Mouse (Mus musculus) frontal cortex, postnatal 14 days (tissue): ENCODE measurements around the gene Slc2a4.

Experiments
- DNase-seq, 2 experiments: peaks; one replicate each; pipeline ENCODE4 v3.0.0; 2022; ENCODE audit warnings: low spot score in 2 of 2

Slc2a4 gene

GRCm38 (mm10) chr11:69948066-69948762, at the start of gene Slc2a4:
TSS of gene Slc2a4 (minus strand) at chr11:69948188.
- DNase-seq = peak; percentile 56 to 63

GRCm38 (mm10) chr11:69997070-69997509, 49.1 kb upstream of the Slc2a4 start:
- peak in 1 of 2 experiments; percentile 59 for DNase-seq

GRCm38 (mm10) chr11:69996161-69997061, 48.4 kb upstream of the Slc2a4 start:
- no peak for DNase-seq

GRCm38 (mm10) chr11:69995391-69995960, 47.5 kb upstream of the Slc2a4 start, which contains the start of gene Phf23:
TSS of gene Phf23 (plus strand) at chr11:69995777.
- peak; percentile 94 to 98 for DNase-seq

GRCm38 (mm10) chr11:69994401-69995090, 46.6 kb upstream of the Slc2a4 start:
- DNase-seq = no peak

- DNase-seq = no peak
Observed at GRCm38 (mm10) chr11:69992932-69993331, 44.9 kb upstream of the Slc2a4 start.

- no peak for DNase-seq
Observed at GRCm38 (mm10) chr11:69992396-69992795, 44.4 kb upstream of the Slc2a4 start.

GRCm38 (mm10) chr11:69991711-69992110, 43.7 kb upstream of the Slc2a4 start:
- no peak for DNase-seq

GRCm38 (mm10) chr11:69990850-69991691, 43.1 kb upstream of the Slc2a4 start, which contains the start of gene Gabarap:
TSS of gene Gabarap (plus strand) at chr11:69991143.
- peak; percentile 93 to 94 for DNase-seq

- no peak for DNase-seq
Observed at GRCm38 (mm10) chr11:69989949-69990348, 42.0 kb upstream of the Slc2a4 start.

GRCm38 (mm10) chr11:69984431-69984830, 36.4 kb upstream of the Slc2a4 start:
- no peak for DNase-seq

- no peak for DNase-seq
Observed at GRCm38 (mm10) chr11:69983377-69983776, 35.4 kb upstream of the Slc2a4 start.

- no peak for DNase-seq
Observed at GRCm38 (mm10) chr11:69982877-69983276, 34.9 kb upstream of the Slc2a4 start.

GRCm38 (mm10) chr11:69982225-69982624, 34.2 kb upstream of the Slc2a4 start, which contains the start of gene Elp5:
TSS of gene Elp5 (minus strand) at chr11:69982517.
- DNase-seq = no peak

- no peak for DNase-seq
Observed at GRCm38 (mm10) chr11:69981141-69981762, 33.3 kb upstream of the Slc2a4 start, which contains the start of gene Ctdnep1. TSS of gene Ctdnep1 (plus strand) at chr11:69981156.

GRCm38 (mm10) chr11:69980196-69981140, 32.5 kb upstream of the Slc2a4 start:
- peak; percentile 99 for DNase-seq

- DNase-seq = no peak
Observed at GRCm38 (mm10) chr11:69979827-69980195, 31.8 kb upstream of the Slc2a4 start.

- no peak for DNase-seq
Observed at GRCm38 (mm10) chr11:69976271-69976670, 28.3 kb upstream of the Slc2a4 start.

- DNase-seq = no peak
Observed at GRCm38 (mm10) chr11:69974907-69975306, 26.9 kb upstream of the Slc2a4 start.
